Mouse (Mus musculus): ENCODE results near the gene Pdcd2l. TPM values are rescaled to one million over a fixed set of nuclear protein-coding genes. Genes with fewer than 3 reads are reported as not detected.

The Pdcd2l gene
- 27.7 TPM for total RNA-seq (2023)

GRCm38 (mm10) chr7:34196132-34197128, at the start of gene Pdcd2l:
TSS of gene Pdcd2l (minus strand) at chr7:34196661.

GRCm38 (mm10) chr7:34230116-34230515, 33.7 kb upstream of the Pdcd2l start, which contains the start of gene Gpi1:
TSS of gene Gpi1 (minus strand) at chr7:34230336.

GRCm38 (mm10) chr7:34169454-34169853, 27.0 kb downstream of the Pdcd2l start, which contains the start of gene Uba2:
TSS of gene Uba2 (minus strand) at chr7:34169599.

Other genes with a start within 250 kb of the Pdcd2l start
- gene Scgb2b27, start 182.7 kb downstream of the Pdcd2l start, total RNA-seq (2023) = not detected
- gene Scgb1b27, start 175.2 kb downstream of the Pdcd2l start, total RNA-seq (2023) = not detected
- gene Scgb1b30, start 101.2 kb downstream of the Pdcd2l start, total RNA-seq (2023) = not detected
- not detected for gene Wtip, start 63.4 kb downstream of the Pdcd2l start, total RNA-seq (2023)
- gene Uba2, start 27.1 kb downstream of the Pdcd2l start, total RNA-seq (2023) = 76.4 TPM
- gene Gpi1, start 33.7 kb upstream of the Pdcd2l start, total RNA-seq (2023) = 268 TPM
- not detected for gene Gm6096, start 54.4 kb upstream of the Pdcd2l start, total RNA-seq (2023)
- 43.4 TPM for gene 4931406P16Rik, start 116.9 kb upstream of the Pdcd2l start, total RNA-seq (2023)
- 181 TPM for gene Lsm14a, start 196.7 kb upstream of the Pdcd2l start, total RNA-seq (2023)

Measured in CD4-positive naive resting alpha-beta T cell, adult 57 days (primary cell).